Mouse (Mus musculus): ENCODE results near the gene Foxp1. TPM values are rescaled to one million over a fixed set of nuclear protein-coding genes. Genes with fewer than 3 reads are reported as not detected.

Gene Foxp1
- polyA plus RNA-seq, 1 experiment from 2014 or later = 77.4 TPM

DNA sequence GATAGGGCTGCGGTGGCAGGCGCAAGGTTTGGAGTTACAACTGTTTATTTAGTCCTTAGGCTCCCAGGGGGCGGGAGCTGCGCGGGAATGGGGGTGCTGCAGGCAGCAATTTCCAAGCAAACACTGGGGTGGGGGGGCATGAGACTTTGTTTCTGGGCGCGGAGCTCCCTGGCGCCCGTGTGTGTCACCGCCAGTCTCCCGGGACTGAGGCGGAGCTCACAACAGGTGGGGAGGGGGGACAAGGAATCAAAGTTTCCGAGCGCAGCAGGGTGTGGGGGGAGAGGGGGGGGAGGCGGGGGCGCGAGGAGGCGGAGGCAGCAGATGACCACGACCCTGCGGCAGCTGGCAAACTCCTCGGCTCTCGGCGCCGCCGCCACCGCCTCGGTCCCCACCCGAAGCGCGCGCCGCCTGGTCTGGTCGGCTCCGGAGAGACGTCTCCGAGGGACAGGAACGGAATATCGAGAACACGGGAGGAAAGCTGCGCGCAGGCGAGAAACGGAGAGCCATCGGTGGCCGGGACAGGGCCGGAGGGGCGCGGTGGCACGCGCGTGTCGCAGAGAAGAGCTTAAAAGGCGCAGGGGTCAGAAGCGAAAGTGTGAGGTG is 1.4 kb downstream of the Foxp1 start:
- WGBS = under 1% methylated on average over 54 of the region's 54 CpGs
- Histone ChIP-seq H3K9me3 (no peaks in the 10 kb centered on the region), H3K4me2 (peak overlapping the region; percentile 95), H3K27me3 (peaks cover 6% of the 10 kb centered on the region; the same call in 1 of the 2 replicates), H3K27ac (peak overlapping the region; percentile 98), H3K9ac (replicated peaks) (peak overlapping the region; percentile 90), H3K36me3 (no peaks in the 10 kb centered on the region), H3K4me1 (replicated peaks) (peaks cover 4% of the 10 kb centered on the region), H3K4me3 (replicated peaks) (peak overlapping the region; percentile 75)
- ATAC-seq (ENCODE audit: insufficient number of reproducible peaks, insufficient read depth, low FRiP score, low TSS enrichment, low read depth) = peak; percentile 39; the same call in 1 of the 2 replicates

- Histone ChIP-seq H3K27me3 (peaks cover 9% of the 10 kb centered on the region; the same call in 1 of the 2 replicates), H3K9me3 (no peaks in the 10 kb centered on the region), H3K36me3 (no peaks in the 10 kb centered on the region), H3K9ac (replicated peaks) (peak overlapping the region; percentile 90), H3K4me1 (replicated peaks) (peaks cover 8% of the 10 kb centered on the region), H3K4me3 (replicated peaks) (peak overlapping the region; percentile 75), H3K4me2 (peak overlapping the region; percentile 95), H3K27ac (peak overlapping the region; percentile 98)
- no peak for ATAC-seq (ENCODE audit: insufficient number of reproducible peaks, insufficient read depth, low FRiP score, low TSS enrichment, low read depth)
- WGBS = under 1% methylated on average over 27 of the region's 27 CpGs
These were observed 1.9 kb downstream of the Foxp1 start for GRCm38 (mm10) chr6:99520676-99521037.

DNA sequence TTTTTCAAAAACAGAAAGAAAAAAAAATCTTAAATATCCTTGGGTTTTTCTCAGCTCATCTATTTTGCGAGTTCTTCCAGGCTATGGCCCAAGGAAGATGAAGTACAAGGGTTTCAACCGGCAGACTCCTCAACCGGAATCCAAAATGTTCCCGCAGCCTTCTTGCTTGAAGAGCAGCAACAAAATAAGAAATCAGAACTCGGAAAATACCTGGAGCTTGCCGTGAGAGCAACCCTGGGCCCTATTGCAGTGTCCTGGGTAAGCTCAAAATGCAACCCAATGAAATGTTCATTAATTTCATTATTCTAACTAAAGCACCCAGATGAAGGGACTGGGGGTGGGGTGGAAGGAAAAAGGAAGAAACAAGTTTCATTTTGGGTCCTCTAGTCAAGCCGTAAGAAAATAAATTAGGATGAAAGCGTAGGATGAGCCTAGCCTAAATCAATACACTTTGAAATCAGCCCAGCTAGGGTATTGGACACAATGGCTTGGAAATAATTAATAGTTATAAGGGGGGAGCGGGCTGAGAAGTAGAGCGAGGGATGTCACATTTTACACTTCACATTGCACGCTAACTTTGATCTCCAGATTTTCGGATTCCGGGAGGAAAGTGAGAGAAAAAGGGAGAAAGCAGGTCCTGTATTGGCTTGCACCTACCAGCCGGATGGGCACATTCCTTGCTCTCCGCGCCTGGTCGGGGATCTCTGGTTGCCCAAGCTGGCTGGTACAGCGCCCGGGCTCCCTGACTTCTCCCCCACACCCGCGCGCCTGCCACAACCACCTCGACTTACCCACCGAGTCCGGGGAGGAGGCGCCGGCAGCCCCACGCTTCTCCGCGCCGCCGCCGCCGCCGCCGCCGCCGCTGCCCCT is 2.5 kb downstream of the Foxp1 start:
- no peaks in the 10 kb centered on the region for H3K36me3 ChIP-seq
- H3K27ac ChIP-seq = peak overlapping the region; percentile 98
- peaks cover 10% of the 10 kb centered on the region; the same call in 1 of the 2 replicates for H3K27me3 ChIP-seq
- H3K4me1 ChIP-seq (replicated peaks) = peaks cover 8% of the 10 kb centered on the region
- ATAC-seq (ENCODE audit: insufficient number of reproducible peaks, insufficient read depth, low FRiP score, low TSS enrichment, low read depth) = no peak
- peak overlapping the region; percentile 75 for H3K4me3 ChIP-seq (replicated peaks)
- 2% methylated on average over 34 of the region's 38 CpGs for WGBS
- peak overlapping the region; percentile 90 for H3K9ac ChIP-seq (replicated peaks)
- H3K9me3 ChIP-seq = no peaks in the 10 kb centered on the region
- H3K4me2 ChIP-seq = peak overlapping the region; percentile 95

DNA sequence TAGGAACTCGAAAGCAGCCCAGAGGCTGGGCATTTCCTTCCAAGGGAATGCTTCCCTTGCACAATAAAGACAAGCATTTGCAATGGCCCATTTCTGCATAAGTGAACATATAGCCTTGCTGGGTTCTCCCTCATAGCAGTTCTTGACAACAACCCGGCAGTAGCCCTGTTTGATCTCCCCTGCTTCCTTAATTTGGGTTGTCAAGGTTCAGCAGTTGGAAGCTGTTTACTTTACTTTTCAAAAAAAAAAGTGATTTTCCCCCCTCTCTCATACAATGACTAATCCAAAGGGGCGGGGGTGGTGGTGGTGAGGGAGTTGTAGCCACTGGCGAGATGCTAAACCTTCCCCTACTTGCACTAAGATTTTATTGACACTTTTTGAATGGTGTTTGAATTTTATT is 3.5 kb downstream of the Foxp1 start:
- Histone ChIP-seq H3K4me3 (replicated peaks) (peak overlapping the region; percentile 75), H3K9me3 (no peaks in the 10 kb centered on the region), H3K27ac (no peak overlapping the region), H3K9ac (replicated peaks) (no peak overlapping the region), H3K4me2 (peak overlapping the region; percentile 95), H3K36me3 (no peaks in the 10 kb centered on the region), H3K4me1 (replicated peaks) (peaks cover 8% of the 10 kb centered on the region), H3K27me3 (peaks cover 10% of the 10 kb centered on the region; the same call in 1 of the 2 replicates)
- WGBS = 16% methylated on average over 4 of the region's 4 CpGs
- no peak for ATAC-seq (ENCODE audit: insufficient number of reproducible peaks, insufficient read depth, low FRiP score, low TSS enrichment, low read depth)

- Histone ChIP-seq H3K36me3 (no peaks in the 10 kb centered on the region), H3K27ac (no peak overlapping the region), H3K4me3 (replicated peaks) (no peak overlapping the region), H3K4me1 (replicated peaks) (peaks cover 12% of the 10 kb centered on the region), H3K9ac (replicated peaks) (no peak overlapping the region), H3K9me3 (no peaks in the 10 kb centered on the region), H3K4me2 (no peak overlapping the region), H3K27me3 (peaks cover 10% of the 10 kb centered on the region; the same call in 1 of the 2 replicates)
- no peak for ATAC-seq (ENCODE audit: insufficient number of reproducible peaks, insufficient read depth, low FRiP score, low TSS enrichment, low read depth)
- 72% methylated on average over 7 of the region's 7 CpGs for WGBS
These were observed 6.8 kb downstream of the Foxp1 start for GRCm38 (mm10) chr6:99515667-99516199.

GRCm38 (mm10) chr6:99511862-99512261 is 10.7 kb downstream of the Foxp1 start:
- no peak for ATAC-seq (ENCODE audit: insufficient number of reproducible peaks, insufficient read depth, low FRiP score, low TSS enrichment, low read depth)

GRCm38 (mm10) chr6:99509189-99509592 is 13.3 kb downstream of the Foxp1 start:
- 87% methylated on average over 9 of the region's 9 CpGs for WGBS
- peaks cover 9% of the 10 kb centered on the region; the same call in 1 of the 2 replicates for H3K4me1 ChIP-seq (replicated peaks)

More at GRCm38 (mm10) chr6:99511862-99512261, 10.7 kb downstream of the Foxp1 start:
- no peaks in the 10 kb centered on the region for H3K9me3 ChIP-seq
- no peak overlapping the region for H3K9ac ChIP-seq (replicated peaks)
- H3K27ac ChIP-seq = no peak overlapping the region
- no peak overlapping the region for H3K4me2 ChIP-seq
- H3K36me3 ChIP-seq = no peaks in the 10 kb centered on the region
- 69% methylated on average over 6 of the region's 6 CpGs for WGBS
- peaks cover 4% of the 10 kb centered on the region; the same call in 1 of the 2 replicates for H3K27me3 ChIP-seq
- peaks cover 13% of the 10 kb centered on the region; the same call in 1 of the 2 replicates for H3K4me1 ChIP-seq (replicated peaks)
- no peak overlapping the region for H3K4me3 ChIP-seq (replicated peaks)

DNA sequence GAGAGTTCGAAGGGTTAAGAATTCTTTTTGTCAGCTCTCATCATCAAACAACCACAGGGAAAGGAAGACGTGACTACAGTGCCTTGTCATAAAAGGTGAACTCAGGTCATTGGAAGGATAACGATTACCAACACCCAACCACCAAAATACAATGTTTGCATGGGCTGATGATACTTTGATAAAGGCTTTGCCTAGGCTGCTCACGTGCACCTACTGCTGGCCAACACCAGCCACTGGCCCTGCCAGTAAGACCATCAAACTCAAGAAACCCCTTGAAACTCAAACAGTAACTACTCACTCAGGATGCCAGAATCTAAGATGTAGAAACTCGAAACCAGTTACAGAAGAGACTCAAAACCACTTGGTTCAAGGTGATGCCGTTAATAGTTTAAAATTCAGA is 15.7 kb downstream of the Foxp1 start:
- H3K27ac ChIP-seq = no peak overlapping the region
- no peak for ATAC-seq (ENCODE audit: insufficient number of reproducible peaks, insufficient read depth, low FRiP score, low TSS enrichment, low read depth)
- H3K9ac ChIP-seq (replicated peaks) = no peak overlapping the region
- H3K4me1 ChIP-seq (replicated peaks) = peaks cover 5% of the 10 kb centered on the region; the same call in 1 of the 2 replicates
- no peaks in the 10 kb centered on the region for H3K9me3 ChIP-seq
- H3K4me2 ChIP-seq = no peak overlapping the region
- peaks cover 26% of the 10 kb centered on the region; the same call in 1 of the 2 replicates for H3K36me3 ChIP-seq
- 80% methylated on average over 6 of the region's 6 CpGs for WGBS
- H3K4me3 ChIP-seq (replicated peaks) = no peak overlapping the region
- no peaks in the 10 kb centered on the region; the same call in 1 of the 2 replicates for H3K27me3 ChIP-seq

More at GRCm38 (mm10) chr6:99509189-99509592, 13.3 kb downstream of the Foxp1 start:
- Histone ChIP-seq H3K27ac (no peak overlapping the region), H3K4me3 (replicated peaks) (no peak overlapping the region), H3K27me3 (no peaks in the 10 kb centered on the region; the same call in 1 of the 2 replicates), H3K9ac (replicated peaks) (no peak overlapping the region), H3K9me3 (no peaks in the 10 kb centered on the region), H3K4me2 (no peak overlapping the region), H3K36me3 (peaks cover 22% of the 10 kb centered on the region; the same call in 1 of the 2 replicates)
- no peak for ATAC-seq (ENCODE audit: insufficient number of reproducible peaks, insufficient read depth, low FRiP score, low TSS enrichment, low read depth)

DNA sequence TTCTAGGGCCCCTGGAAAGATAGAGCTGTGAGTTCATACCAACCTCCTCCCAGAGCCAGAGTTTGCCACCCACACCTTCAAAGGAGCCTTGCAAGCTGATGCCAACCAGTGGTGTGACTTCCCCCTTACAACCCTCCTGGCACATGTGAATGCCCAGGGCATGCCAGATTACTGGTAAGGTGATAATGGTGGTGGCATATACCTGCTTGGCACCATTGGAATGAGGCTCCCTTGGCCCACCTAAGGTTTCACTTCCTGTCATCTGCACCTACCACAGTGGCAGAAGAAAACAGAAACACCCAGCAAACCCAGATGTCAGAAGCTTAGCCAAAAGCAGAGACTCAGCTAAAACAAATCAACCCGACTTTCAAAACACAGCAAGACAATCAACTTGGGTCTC is 18.8 kb downstream of the Foxp1 start:
- Histone ChIP-seq H3K27me3 (no peaks in the 10 kb centered on the region; the same call in 1 of the 2 replicates), H3K9me3 (no peaks in the 10 kb centered on the region), H3K4me2 (no peak overlapping the region), H3K36me3 (peaks cover 26% of the 10 kb centered on the region; the same call in 1 of the 2 replicates), H3K4me1 (replicated peaks) (no peaks in the 10 kb centered on the region), H3K9ac (replicated peaks) (no peak overlapping the region), H3K4me3 (replicated peaks) (no peak overlapping the region), H3K27ac (no peak overlapping the region)
- ATAC-seq (ENCODE audit: insufficient number of reproducible peaks, insufficient read depth, low FRiP score, low TSS enrichment, low read depth) = no peak
- WGBS = 89% methylated on average over 1 of the region's 1 CpGs

DNA sequence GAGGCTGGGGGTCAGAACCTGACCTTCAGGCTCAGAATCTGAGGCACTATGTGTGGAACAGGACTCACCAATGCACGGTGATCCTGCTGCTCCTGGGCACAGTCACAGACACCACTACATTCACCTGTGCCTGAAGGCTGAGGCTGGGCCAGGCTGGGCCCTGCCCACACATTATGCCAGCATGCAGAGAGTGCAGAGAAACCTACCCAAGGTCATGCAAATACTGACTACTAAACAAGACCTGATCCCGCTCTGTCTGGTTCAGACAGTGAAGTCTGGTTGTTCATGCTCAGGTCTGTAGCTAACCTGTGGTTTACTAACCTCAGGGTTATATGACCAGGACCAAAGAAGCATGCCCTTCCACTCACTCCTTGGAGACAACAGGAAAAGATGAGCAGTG is 19.8 kb downstream of the Foxp1 start:
- Histone ChIP-seq H3K4me1 (replicated peaks) (peaks cover 6% of the 10 kb centered on the region; the same call in 1 of the 2 replicates), H3K27ac (no peak overlapping the region), H3K4me2 (no peak overlapping the region), H3K9me3 (no peaks in the 10 kb centered on the region), H3K36me3 (peaks cover 26% of the 10 kb centered on the region; the same call in 1 of the 2 replicates), H3K27me3 (no peaks in the 10 kb centered on the region; the same call in 1 of the 2 replicates), H3K4me3 (replicated peaks) (no peak overlapping the region), H3K9ac (replicated peaks) (no peak overlapping the region)
- no peak for ATAC-seq (ENCODE audit: insufficient number of reproducible peaks, insufficient read depth, low FRiP score, low TSS enrichment, low read depth)
- WGBS = 87% methylated on average over 2 of the region's 2 CpGs

GRCm38 (mm10) chr6:99502314-99502713 is 20.2 kb downstream of the Foxp1 start:
- ATAC-seq (ENCODE audit: insufficient number of reproducible peaks, insufficient read depth, low FRiP score, low TSS enrichment, low read depth) = no peak
- Histone ChIP-seq H3K27me3 (no peaks in the 10 kb centered on the region; the same call in 1 of the 2 replicates), H3K4me3 (replicated peaks) (no peak overlapping the region), H3K4me1 (replicated peaks) (peaks cover 7% of the 10 kb centered on the region), H3K4me2 (no peak overlapping the region), H3K9ac (replicated peaks) (no peak overlapping the region), H3K27ac (no peak overlapping the region), H3K9me3 (no peaks in the 10 kb centered on the region), H3K36me3 (peaks cover 26% of the 10 kb centered on the region; the same call in 1 of the 2 replicates)
- WGBS = 80% methylated on average over 6 of the region's 6 CpGs

Data from limb, embryonic 12.5 days (tissue).